Mouse (Mus musculus) lung, postnatal 36 days (tissue): ENCODE measurements at regions not wholly inside any gene's neighbourhood (a gene's known extent, or its start where the extent isn't known, plus 50 kb on each side); places are given as distances from the start of the nearest gene placed in this dataset.
A peak's percentile ranks its signal among the peaks of the same experiment; 100 is the strongest.

Source experiments
- DNase-seq: peaks from one replicate; pipeline ENCODE4 v3.0.0; 2022; ENCODE audit warnings: mixed read lengths

DNA sequence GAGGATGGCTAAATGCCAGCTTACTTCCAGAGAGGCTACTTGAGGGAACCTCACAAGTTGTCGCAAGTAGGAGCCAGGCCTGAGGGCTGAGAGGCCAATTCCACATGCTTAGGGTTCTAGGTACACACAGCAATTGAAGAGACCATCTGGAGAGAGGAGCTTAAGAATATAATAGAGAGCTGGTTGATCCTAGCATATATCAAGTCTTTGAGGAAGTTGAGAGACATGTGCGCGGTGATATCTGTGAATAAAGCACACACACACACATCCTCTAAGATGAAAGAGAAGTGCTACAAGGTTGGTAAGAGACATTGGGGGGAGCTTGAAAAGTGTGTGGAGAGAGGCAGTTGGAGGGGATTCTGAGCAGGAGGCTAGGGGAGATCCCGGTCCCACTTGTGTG, 189.5 kb downstream of the Zfp462 start:
- DNase-seq = no peak

DNA sequence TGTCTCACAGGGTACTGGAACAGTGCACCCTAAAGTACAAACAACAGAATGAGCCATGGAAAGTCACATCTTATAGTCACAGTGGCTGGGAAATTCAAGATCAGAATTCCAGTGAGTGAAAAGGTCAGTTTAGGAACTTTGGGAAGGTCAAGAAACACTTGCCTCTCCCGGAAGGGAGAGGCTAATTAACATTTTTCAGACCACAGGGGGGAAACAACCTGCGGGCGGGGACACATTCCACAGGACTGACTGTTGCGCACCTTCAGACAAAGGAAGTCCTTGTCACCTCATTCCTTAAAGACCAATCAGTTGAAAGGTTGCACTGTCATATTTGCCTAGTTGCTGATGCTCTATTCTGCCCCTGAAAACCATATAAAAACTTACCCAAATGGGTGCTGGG, 189.9 kb downstream of the Zfp462 start:
- no peak for DNase-seq

DNA sequence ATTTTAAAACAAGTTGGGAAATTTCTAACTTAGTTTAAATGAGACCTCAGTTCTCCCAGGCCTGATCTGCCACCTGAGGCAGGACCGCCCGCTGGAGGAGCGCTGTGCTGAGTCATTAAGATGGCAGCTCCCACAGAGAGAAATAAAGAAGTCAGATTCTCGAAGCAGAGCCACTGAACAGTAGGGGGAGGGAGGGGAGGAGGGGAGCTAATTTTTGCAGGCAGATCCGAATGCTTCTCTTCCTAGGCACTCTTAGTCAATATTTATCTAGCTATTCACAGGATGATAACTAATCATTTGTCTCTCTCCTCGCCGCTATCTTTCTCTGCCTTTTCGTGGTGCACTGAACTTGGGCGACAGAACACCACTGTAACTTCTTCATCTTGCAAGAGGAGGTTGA, 191.4 kb downstream of the Zfp462 start:
- no peak for DNase-seq

DNA sequence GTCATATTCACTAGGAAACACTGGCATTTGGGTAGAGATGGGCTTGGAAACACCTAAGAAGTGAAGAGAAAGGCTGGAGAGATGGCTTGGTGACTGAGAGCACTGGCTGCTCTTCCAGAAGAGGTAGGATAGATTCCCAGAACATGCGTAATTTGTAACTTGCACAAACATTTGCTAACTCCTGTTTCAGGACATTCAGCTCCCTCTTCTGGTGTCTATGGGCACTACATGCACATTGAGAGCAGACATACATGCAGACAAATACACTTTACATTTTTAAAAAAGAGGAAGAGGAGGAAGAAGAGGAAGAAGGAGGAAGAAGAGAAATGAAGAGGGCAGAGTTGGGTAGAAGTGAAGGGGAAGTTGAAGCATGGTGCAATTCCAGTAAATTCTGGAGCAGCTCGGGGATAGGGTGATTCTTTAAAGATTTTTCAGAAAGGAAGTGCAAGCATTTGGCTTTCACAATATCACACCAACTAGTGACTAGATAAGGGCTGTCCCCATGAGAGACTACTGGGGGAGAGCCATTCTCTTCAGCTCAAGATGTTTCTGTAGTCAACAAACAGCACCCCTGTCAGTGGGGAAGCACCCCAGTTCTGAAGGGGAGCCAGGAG, 193.0 kb downstream of the Zfp462 start:
- DNase-seq = no peak

DNA sequence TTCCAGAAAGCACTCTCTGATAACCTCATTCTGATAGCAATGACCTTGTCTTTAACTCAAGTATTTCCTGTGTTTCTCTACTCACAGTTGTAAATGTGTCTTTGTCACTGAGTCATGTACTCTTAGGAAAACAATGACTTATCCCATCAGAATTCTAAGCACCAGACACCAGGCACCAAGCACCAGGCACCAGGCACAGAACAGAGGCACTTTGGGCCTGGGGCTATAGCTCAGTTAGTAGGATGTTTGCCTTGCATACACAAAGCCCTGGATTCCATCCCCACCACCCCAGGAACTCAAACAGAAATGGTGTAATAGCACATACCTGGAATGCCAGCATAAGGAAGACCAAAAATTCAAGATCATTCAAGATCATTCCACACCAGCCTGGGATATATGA, 196.5 kb downstream of the Zfp462 start:
- DNase-seq = no peak

DNA sequence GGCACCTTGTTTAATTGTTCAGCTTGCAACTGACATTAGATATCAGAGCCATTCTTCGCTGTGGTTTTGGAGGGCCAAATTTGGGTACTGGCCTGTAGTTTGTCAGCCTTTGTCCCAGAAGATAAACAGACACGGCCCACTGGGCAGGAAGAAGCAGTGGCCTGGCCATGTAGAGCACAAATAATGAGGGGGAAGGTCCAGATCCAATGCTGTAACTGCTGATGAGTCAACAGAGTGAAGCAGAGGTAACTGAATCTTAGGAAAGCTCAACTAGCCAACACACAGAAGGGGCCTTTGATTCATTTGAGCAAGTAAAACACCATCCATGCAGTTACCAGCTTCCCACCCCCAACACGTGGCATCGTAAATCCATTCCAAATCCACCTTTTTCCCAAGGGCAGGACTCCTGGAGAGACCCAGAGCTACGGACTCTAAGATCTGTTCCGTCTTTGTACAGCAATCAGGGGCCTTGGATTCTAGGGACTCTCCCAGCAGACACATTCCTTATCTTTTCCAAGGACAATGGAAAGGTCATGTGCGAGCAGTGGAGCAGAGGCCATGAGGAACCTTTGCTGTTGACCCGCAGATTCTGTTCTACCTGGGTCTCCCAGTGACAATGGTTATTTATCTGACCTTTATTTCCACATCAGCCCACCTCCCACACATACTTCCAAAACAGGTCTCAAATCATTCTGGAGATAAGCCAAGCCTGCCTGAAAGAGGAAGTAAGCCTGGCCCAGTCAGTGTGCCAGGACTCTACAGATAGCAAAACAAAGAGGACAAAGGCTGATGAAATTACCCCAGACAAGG, 197.3 kb downstream of the Zfp462 start:
- peak; percentile 21 for DNase-seq

DNA sequence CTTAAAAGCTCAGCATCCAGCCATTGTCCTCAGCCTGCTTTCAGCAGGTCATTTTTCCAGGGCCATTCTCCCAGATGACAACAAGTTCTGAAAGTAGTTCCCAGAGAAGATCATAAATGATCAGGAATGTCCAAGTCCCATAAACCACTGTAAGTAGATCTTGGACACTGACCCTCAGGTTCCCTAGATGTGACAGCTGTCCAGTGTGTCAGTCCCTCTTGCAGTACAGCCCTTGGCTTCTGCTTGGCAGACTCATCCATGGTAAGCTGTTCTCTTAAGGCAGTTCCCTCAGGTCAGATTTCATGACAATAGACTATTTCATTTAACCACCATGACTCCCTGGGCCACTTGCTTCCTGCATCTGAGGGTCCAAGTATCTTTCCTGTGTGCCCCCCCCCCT, 198.6 kb downstream of the Zfp462 start:
- no peak for DNase-seq

DNA sequence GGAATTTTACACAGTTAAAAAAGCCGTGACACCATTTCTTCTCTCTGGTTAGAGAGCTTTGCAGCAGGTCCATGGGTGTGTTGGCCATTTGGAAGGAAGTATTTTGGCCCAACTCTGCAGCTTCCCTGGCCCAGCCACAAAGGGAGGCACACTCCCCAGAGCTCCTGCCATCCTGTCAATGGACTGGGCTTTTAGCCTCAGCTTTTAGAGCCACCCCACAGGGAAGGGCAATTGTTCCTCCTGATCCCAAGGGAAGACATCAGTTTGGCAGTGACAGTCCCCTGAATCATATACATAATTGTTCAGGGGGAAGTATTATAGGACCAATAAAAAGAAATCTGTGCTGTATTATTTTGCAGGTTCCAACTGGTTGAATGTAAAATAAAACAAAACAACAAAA, 200.1 kb downstream of the Zfp462 start:
- DNase-seq = no peak

DNA sequence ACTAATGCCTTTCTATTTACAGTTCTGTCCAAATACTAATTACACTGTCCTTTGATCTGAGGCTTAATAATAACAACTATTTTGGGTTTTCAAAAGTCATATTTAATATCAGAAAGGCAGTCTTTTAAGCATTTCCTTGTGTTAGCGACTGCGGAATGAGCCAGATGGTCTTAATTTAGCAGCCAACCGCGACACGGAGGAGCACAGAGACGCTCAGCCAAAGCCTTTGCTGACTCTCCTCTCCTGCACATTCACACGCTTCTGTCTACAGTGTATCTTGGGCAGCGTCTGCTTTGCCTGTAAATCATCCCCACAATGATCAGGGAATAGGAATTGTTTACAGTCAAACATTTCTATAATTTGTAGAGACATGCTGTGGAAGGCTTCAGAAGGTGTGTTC, 201.1 kb downstream of the Zfp462 start:
- DNase-seq = no peak

DNA sequence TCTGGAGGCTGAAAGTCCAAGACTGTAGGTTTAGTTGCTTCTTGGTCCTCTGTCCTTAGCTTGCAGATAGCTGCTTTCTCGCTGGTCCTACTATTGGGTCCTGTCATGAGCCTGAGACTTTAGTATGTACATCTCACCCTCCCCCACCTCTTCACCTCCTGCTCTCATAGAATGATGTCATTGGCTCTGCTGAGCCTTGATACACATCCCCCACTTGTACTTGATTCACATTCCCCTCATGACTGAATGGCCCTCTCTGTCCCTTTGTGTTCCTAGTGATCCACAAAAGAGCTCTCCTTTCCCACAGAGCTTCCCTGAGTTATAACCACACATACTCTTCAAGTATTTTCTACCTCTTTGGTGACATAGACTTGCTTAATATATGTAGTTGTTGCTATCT, 201.5 kb upstream of the Rad23b start:
- DNase-seq = no peak

DNA sequence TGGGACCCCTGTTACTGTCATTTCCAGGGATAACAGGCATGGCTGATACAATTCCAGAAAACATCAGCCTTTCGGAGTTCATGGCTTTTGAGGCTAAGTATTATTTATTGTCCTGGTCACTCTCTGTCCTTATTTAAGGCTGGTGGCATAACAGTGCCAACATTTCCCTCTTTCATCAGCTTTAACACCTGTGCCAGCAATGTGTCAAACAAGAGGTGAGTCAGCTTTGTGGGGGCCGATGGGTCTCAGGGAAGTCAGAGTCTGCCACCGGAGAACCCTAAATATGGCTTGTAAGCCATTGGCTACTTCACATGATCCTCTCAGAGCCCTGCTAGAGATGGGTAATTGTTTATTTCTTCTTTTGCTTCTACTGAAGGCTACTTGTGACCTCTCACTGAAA, 195.3 kb upstream of the Rad23b start:
- no peak for DNase-seq

DNA sequence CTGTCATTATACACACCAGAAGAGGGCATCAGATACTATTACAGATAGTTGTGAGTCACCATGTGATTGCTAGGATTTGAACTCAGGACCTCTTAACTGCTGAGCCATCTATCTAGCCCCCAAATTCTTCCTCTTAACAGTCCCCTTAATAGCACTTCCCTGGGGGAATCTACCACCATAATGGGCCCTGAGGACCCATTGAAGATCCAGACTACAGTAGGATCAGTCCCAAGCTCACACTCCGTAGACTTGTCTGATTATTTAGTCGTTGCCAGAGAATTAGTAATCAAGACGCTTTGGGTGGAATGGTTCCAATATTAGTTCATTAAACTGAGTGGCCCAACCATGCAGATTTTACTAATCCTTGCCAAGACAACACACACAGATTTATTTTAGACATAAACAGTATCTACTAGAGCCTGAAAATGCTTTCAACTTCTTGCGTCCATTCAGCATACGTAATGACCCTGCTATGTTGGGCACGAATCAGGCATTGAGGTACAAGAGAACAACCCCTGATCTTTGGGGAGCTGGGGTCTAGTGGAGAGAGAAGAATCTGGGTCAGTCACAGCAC, 191.6 kb upstream of the Rad23b start:
- no peak for DNase-seq

DNA sequence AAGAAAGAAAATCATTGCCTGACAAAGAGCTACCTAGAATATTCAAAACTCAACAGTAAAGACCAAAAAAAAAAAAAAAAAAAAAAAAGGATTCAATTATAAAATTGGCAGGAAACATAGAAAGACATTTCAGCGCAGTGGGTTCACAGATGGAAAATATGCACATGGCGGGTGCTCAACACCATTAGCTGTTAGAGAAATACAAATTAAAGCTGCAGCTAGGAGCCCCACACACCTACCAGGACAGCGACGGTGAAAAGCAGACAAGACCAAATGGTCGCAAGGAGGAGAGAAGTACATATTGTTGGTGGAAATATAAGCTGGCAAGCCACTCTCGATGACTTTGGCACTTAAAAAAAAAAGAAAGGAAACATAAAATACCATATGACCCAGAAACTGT, 183.6 kb upstream of the Rad23b start:
- DNase-seq = no peak

DNA sequence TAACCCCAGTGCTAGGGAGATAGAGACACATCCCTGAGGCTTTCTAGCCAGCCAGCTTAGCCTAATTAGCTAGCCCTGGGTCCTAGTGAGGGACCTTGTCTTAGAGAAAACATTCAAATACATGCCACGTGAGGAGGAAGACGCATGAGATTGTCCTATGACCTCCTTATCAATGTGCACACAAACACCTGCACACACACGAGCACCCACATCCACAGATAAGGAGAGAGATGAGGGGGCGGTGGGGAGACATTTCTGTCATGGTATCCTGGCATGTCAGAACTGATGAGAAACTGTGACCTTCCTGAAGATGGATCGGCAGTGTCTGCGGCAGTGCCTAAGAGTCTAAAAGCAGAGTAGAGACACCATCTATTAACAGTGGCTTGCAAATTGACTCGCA, 180.8 kb upstream of the Rad23b start:
- DNase-seq = no peak

DNA sequence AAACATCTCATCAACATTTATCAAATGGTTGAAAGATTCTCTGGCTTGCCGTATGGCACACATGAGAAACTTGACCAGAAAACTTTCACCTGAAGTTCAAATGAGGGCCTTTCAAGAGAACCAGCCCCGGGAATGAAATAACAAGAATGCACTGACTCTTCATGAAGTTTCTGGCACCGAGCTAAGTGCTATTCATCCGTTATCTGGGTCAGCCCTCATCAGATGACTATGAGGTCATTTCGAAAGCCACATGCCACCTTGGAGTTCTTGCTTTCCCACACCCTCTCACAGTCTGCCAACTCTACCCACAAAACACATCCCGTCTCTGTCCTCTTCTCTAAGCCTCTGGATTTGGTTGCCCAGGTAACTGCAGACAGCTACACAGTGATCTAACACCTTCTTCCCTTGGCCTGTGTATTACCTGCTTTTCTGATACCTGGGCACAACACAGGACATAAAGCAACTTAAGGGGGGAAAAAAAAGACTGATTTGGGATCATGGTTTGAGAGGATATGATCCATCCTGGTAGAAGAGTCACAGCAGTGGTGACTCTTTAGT, 177.4 kb upstream of the Rad23b start:
- DNase-seq = peak; percentile 21

DNA sequence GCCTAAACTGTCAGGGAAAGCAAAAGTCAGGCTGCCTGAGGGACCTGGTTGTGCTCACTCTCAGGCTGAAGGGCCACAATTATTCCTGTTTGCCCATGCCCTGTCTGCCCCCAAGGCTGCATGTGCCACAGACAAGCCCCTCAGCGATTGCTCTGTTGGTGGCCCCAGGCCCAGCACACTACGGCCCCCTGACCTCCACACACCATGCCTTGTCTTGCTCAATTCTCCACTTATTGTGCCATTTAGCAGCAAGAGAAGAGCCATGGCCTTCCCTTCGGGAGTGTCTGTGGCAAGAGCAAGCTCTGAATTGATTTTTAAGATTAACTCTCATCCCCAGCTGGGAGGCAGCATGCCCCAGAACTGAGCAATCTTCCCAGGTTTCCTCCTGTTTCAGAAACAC, 173.8 kb upstream of the Rad23b start:
- DNase-seq = no peak

DNA sequence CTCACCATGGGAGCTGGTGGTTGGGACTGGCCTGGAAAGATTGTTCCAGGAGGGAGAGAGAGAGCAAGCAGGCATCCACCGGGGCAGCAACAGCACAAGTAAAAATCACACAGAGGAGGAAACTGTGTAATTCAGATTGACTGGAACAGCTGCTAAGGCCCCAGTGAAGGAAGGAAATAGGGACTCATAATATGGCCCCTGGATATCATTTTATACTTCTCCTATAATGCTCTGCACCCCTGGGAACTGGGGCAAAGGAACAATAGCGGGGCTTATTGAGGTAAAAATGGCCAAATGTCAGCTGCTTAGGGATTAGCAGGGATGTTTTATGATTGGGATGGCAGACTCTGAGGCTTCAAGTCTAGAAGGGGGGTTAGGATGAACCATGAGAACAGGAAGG, 170.4 kb upstream of the Rad23b start:
- DNase-seq = no peak

DNA sequence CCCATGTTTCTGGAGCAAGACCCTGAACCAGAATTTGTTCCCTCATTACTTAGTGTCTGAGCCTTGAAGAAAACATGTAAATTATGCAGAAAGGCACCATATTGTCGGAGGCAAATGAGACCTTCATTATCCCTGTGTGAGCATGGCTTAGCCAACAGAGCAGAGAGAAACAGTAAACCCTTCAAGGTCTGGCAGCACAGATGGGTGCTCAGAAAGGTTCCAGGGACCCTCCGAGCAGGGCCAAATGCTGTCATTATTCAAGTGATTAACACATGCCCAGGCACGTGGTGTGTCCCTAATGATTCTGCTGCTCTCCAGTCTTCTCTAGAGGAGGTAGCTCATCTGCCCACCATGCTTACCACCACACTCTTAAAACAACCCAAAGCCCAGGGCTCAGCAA, 166.3 kb upstream of the Rad23b start:
- no peak for DNase-seq

DNA sequence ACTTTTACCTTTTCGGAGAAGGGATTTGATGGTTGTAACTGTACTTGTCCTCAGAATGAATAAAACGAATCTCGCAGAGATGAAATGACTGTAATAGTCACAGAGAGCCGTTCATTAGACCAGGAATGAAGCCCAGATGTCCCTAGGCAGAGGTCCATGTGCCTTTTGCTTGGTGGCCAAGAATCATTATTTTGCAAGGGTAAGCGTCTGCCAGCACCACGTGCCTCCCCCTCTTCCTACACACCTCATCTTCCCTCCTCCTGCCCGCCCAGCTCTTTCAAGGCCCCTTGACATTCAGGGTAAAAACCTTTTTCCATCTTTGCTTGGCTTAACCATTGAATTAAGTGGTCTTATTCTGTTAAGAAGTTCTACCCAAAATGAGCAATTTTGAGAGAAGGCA, 161.1 kb upstream of the Rad23b start:
- DNase-seq = peak; percentile 21

DNA sequence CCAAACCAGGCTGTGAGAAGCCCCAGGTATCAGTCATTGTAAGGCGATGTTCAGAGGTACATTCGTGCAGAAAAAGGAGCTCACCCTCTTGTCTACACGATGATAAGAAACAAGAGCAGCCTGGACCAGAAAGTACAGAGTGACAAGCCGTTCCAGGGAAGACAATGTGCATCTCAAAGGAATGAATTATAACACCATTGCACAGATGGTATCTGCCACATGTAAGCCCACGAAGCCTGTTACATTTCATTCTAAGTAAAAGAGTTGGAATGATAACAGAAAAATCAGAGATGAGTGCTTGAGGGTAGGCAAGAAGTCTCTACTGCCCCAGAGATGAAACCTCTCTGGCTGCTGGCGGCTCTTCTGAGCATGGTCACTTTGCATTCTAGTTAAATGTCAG, 159.3 kb upstream of the Rad23b start:
- no peak for DNase-seq

DNA sequence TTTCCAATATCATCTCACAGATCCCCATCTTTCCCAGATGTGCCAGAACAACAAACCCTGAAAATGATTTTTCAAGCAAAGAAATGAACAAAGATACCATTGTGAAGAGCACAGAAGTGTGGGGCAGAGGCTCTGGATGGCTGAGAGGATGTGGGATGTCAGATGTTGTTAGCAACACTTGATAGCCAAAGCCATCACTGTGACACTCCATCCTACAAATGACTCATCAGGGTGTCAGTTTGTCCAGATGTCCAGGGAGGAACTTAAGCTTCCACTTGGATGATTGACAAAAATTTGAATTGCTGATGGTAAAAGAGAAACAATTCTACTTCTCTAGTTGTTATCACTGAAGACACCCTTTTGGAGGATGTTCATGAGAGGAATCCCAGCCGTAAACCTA, 155.8 kb upstream of the Rad23b start:
- DNase-seq = no peak

DNA sequence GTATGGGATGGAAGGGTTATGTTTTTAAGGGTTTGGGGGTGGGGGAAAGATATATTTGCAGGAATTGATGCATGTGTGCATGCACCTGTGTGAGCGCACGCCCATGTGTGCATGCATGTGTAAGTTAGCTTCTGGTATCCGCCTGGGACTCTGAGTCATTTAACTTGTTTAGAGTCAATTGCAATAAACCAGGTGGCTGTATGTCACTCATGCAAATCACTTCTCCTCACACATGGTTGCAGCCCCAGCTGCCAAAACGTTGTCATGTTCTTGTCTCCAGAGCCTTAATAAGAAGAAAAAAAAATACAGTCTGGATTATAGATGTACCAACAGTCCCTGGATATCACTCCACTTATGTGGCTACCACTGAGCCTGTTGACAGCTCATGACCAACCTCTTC, 155.3 kb upstream of the Rad23b start:
- no peak for DNase-seq

DNA sequence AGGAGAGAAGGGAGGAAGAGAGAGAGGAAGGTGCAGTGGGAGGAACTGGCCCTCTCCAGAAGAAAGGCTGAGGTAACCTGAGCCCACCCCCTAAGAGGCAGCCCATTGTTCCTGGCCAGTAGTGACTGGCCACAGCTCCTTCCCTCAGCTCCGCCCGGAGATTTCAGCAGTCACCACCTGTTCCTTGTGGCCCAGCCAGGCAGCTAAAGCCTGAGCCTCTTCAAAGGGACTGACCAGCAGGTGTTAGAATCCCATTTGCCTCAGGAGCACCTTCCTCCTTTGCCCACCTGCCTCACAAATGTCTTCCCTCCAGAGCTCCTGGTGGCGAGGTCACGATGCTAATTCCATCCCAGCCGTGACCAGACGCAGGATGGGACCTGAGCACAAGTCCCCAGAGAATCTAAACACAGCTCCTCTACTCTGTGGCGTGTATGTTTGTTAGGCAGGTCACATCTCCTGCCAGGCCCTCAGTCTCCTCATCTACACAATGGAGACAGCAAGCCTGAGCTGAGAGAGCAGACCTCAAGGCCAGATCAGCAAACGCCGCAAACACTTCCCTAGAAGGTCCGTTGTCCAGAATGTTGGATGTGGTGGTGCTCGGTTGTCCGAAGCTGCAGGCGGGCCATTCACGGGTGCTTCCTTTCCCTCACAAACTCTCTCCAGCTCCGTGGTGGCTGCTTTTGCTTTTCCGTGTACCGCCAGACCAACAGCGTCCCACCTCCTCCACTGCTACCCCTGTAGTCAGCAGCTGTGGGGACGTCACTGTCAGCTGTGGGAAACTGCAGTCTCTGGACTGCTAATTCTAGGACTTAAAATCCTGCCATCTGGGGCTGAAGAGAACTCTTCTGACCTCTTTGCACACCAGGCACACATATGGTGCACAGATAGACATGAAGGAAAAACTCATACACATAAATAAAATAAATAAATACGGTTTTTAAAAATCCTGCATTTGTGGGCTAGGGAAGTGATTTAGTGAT, 145.8 kb upstream of the Rad23b start:
- no peak for DNase-seq
